Mouse (Mus musculus): ENCODE data around the gene Cers6. TPM values are rescaled to one million over a fixed set of nuclear protein-coding genes. Genes with fewer than 3 reads are reported as not detected.

The Cers6 gene
- polyA plus RNA-seq, 1 experiment from 2014 or later: 55.0 TPM

DNA sequence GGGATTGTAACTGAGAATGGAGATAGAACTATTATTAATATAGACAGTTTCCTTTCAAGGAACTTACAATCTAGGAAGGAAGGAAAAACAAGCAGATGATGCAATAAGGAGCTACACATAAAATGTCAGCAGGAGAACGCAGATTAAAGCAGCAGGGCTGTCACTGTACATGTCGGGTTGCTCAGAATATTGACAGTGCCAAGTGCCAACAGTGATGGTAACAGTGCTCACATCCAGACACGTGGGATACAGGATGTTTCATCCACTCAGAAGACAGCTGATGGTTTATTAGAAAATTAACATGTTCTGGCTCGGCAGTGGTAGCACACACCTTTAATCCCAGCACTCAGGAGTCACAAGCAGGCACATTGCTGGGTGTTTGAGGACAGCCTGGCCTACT lies 255.5 kb downstream of the Cers6 start:
- Histone ChIP-seq H3K4me1 (peaks cover 9% of the 10 kb centered on the region; the same call in 1 of the 2 replicates), H3K9ac (replicated peaks) (no peak overlapping the region), H3K4me2 (replicated peaks) (no peak overlapping the region), H3K4me3 (no peak overlapping the region), H3K27me3 (no peaks in the 10 kb centered on the region), H3K36me3 (peaks cover 6% of the 10 kb centered on the region; the same call in 1 of the 2 replicates), H3K9me3 (no peaks in the 10 kb centered on the region), H3K27ac (replicated peaks) (no peak overlapping the region; the same call in 1 of the 2 replicates)
- ATAC-seq (replicated peaks): peak; percentile 51; the same call in 1 of the 2 replicates
- 57% methylated on average over 4 of the region's 4 CpGs for WGBS

DNA sequence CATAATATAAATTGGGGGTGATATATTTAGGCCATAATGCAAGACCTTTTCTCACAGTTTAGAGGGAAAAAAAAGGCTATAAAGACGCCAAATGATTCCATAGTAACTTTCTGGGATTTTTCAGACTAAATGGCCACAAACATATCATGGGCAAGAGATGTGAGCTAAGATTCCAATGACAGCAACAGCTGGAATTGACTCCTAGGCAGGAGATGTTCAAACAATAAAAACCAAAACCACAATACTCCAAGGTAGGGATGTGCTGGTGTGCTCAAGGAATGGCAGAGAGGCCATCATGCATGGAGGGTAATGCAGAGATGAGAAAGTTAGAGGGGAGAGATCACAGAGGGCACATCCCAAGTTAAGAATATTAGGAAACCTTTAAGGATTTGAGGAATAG lies 257.8 kb downstream of the Cers6 start:
- Histone ChIP-seq H3K4me1 (peaks cover 2% of the 10 kb centered on the region; the same call in 1 of the 2 replicates), H3K9ac (replicated peaks) (no peak overlapping the region), H3K27me3 (no peaks in the 10 kb centered on the region), H3K4me3 (no peak overlapping the region), H3K4me2 (replicated peaks) (no peak overlapping the region), H3K27ac (replicated peaks) (no peak overlapping the region), H3K36me3 (peaks cover 6% of the 10 kb centered on the region; the same call in 1 of the 2 replicates), H3K9me3 (no peaks in the 10 kb centered on the region)
- ATAC-seq (replicated peaks): no peak
- 88% methylated on average over 1 of the region's 1 CpGs for WGBS

GRCm38 (mm10) chr2:69119718-69120117 lies 258.5 kb downstream of the Cers6 start:
- H3K27me3 ChIP-seq: no peaks in the 10 kb centered on the region
- WGBS: 70% methylated on average over 2 of the region's 2 CpGs
- peaks cover 6% of the 10 kb centered on the region; the same call in 1 of the 2 replicates for H3K36me3 ChIP-seq
- no peaks in the 10 kb centered on the region for H3K9me3 ChIP-seq
- no peak overlapping the region for H3K9ac ChIP-seq (replicated peaks)
- H3K4me2 ChIP-seq (replicated peaks): no peak overlapping the region
- H3K4me1 ChIP-seq: no peaks in the 10 kb centered on the region
- no peak overlapping the region for H3K4me3 ChIP-seq
- no peak for ATAC-seq (replicated peaks)
- H3K27ac ChIP-seq (replicated peaks): no peak overlapping the region

GRCm38 (mm10) chr2:69121681-69122080 lies 260.4 kb downstream of the Cers6 start:
- WGBS: 83% methylated on average over 4 of the region's 4 CpGs
- no peaks in the 10 kb centered on the region for H3K27me3 ChIP-seq
- no peaks in the 10 kb centered on the region for H3K36me3 ChIP-seq
- no peak overlapping the region for H3K4me3 ChIP-seq
- no peaks in the 10 kb centered on the region for H3K9me3 ChIP-seq
- H3K4me2 ChIP-seq (replicated peaks): no peak overlapping the region
- no peak overlapping the region for H3K27ac ChIP-seq (replicated peaks)
- no peak for ATAC-seq (replicated peaks)
- peaks cover 5% of the 10 kb centered on the region; the same call in 1 of the 2 replicates for H3K4me1 ChIP-seq
- H3K9ac ChIP-seq (replicated peaks): no peak overlapping the region

GRCm38 (mm10) chr2:69125425-69125824 lies 264.2 kb downstream of the Cers6 start:
- H3K36me3 ChIP-seq: no peaks in the 10 kb centered on the region
- ATAC-seq (replicated peaks): peak; percentile 69
- no peak overlapping the region for H3K4me3 ChIP-seq
- H3K9ac ChIP-seq (replicated peaks): no peak overlapping the region
- peaks cover 5% of the 10 kb centered on the region; the same call in 1 of the 2 replicates for H3K4me1 ChIP-seq
- H3K4me2 ChIP-seq (replicated peaks): no peak overlapping the region
- 36% methylated on average over 3 of the region's 3 CpGs for WGBS
- H3K27ac ChIP-seq (replicated peaks): no peak overlapping the region
- H3K27me3 ChIP-seq: no peaks in the 10 kb centered on the region
- no peaks in the 10 kb centered on the region for H3K9me3 ChIP-seq

DNA sequence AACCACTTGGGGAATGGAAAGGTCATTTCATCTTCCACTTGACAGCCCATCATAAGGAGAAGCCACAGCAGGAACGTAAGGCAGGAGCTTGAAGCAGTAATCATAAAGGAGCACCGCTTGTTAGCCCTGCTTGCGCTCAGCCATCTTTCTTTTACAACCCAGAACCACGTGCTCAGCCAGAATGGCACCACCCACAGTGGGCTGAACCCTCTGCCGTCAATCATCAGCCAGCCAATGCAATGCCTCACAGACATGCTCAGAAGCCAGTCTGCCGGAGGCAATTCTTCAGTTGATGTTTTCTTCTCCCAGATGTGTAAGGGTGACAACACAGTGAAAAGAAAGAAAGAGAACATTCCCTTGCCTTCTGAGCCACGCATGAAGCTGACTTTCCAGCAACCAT lies 267.1 kb downstream of the Cers6 start:
- Histone ChIP-seq H3K4me3 (no peak overlapping the region), H3K27me3 (no peaks in the 10 kb centered on the region), H3K9ac (replicated peaks) (no peak overlapping the region), H3K9me3 (no peaks in the 10 kb centered on the region), H3K36me3 (no peaks in the 10 kb centered on the region), H3K27ac (replicated peaks) (no peak overlapping the region), H3K4me1 (peaks cover 5% of the 10 kb centered on the region; the same call in 1 of the 2 replicates), H3K4me2 (replicated peaks) (no peak overlapping the region)
- ATAC-seq (replicated peaks): no peak
- 85% methylated on average over 7 of the region's 7 CpGs for WGBS

- H3K27me3 ChIP-seq: no peaks in the 10 kb centered on the region
- H3K9me3 ChIP-seq: no peaks in the 10 kb centered on the region
- H3K27ac ChIP-seq (replicated peaks): no peak overlapping the region
- no peak overlapping the region for H3K9ac ChIP-seq (replicated peaks)
- H3K36me3 ChIP-seq: no peaks in the 10 kb centered on the region
- H3K4me1 ChIP-seq: peaks cover 5% of the 10 kb centered on the region; the same call in 1 of the 2 replicates
- ATAC-seq (replicated peaks): peak; percentile 37; the same call in 1 of the 2 replicates
- WGBS: 40% methylated on average over 10 of the region's 10 CpGs
- H3K4me2 ChIP-seq (replicated peaks): no peak overlapping the region
- no peak overlapping the region for H3K4me3 ChIP-seq
These were observed 267.7 kb downstream of the Cers6 start for GRCm38 (mm10) chr2:69128921-69129395.

GRCm38 (mm10) chr2:69129425-69130210 lies 268.4 kb downstream of the Cers6 start:
- no peaks in the 10 kb centered on the region for H3K9me3 ChIP-seq
- peaks cover 5% of the 10 kb centered on the region; the same call in 1 of the 2 replicates for H3K4me1 ChIP-seq
- H3K27ac ChIP-seq (replicated peaks): no peak overlapping the region
- ATAC-seq (replicated peaks): no peak
- no peak overlapping the region for H3K4me3 ChIP-seq
- no peaks in the 10 kb centered on the region for H3K36me3 ChIP-seq
- no peak overlapping the region for H3K4me2 ChIP-seq (replicated peaks)
- no peaks in the 10 kb centered on the region for H3K27me3 ChIP-seq
- H3K9ac ChIP-seq (replicated peaks): no peak overlapping the region
- WGBS: 79% methylated on average over 7 of the region's 7 CpGs

DNA sequence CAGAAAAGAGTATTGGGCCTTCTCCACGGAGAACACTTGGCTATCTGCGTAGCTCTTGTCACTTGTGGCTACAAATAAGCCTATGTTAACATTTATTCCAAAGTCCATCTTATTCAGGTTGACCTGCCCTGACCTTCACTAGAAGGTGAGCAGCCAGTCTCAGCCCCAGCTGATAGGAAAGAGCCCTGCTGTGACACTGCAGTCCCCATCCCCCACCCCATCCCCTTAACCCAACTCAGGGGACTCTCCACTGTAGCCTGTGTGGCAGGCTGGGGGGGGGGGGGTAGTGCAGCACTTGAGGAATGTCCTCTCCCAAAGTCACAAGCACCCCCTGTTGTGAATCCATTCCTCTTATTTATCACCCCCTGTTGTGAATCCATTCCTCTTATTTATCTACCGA lies 270.8 kb downstream of the Cers6 start:
- H3K36me3 ChIP-seq: no peaks in the 10 kb centered on the region
- no peak overlapping the region for H3K4me3 ChIP-seq
- no peaks in the 10 kb centered on the region for H3K27me3 ChIP-seq
- 81% methylated on average over 3 of the region's 3 CpGs for WGBS
- H3K4me1 ChIP-seq: no peaks in the 10 kb centered on the region
- no peak overlapping the region for H3K4me2 ChIP-seq (replicated peaks)
- no peaks in the 10 kb centered on the region for H3K9me3 ChIP-seq
- ATAC-seq (replicated peaks): no peak
- no peak overlapping the region for H3K27ac ChIP-seq (replicated peaks)
- H3K9ac ChIP-seq (replicated peaks): no peak overlapping the region

- WGBS: 64% methylated on average over 5 of the region's 5 CpGs
- no peaks in the 10 kb centered on the region for H3K9me3 ChIP-seq
- H3K9ac ChIP-seq (replicated peaks): no peak overlapping the region
- no peak overlapping the region for H3K4me3 ChIP-seq
- no peaks in the 10 kb centered on the region for H3K27me3 ChIP-seq
- no peak overlapping the region for H3K4me2 ChIP-seq (replicated peaks)
- H3K4me1 ChIP-seq: no peaks in the 10 kb centered on the region
- H3K36me3 ChIP-seq: no peaks in the 10 kb centered on the region
- H3K27ac ChIP-seq (replicated peaks): no peak overlapping the region
- no peak for ATAC-seq (replicated peaks)
These were observed 271.3 kb downstream of the Cers6 start for GRCm38 (mm10) chr2:69132488-69133040.

- no peak for ATAC-seq (replicated peaks)
- H3K4me3 ChIP-seq: no peak overlapping the region
These were observed 272.9 kb downstream of the Cers6 start for GRCm38 (mm10) chr2:69134186-69134585.

DNA sequence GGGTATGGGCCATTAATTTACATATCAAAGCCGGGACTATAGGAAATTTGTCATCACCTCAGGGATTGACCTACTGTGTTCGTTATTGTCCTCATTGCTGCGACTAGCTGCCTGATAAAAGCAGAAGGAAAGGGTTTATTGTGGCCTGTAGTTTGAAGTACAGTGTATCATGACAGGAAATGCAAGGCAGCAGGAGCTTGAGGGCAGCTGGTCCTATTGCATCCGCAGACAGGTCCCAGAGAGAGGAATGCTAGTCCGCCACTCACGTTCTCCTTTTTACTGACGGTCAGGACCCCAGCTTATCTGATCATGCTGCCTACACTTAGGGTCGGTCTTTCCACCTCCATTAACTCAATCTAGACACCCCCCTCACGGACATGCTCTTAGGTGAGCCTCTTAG lies 273.7 kb downstream of the Cers6 start:
- Histone ChIP-seq H3K4me2 (replicated peaks) (no peak overlapping the region), H3K4me3 (no peak overlapping the region), H3K9me3 (no peaks in the 10 kb centered on the region), H3K9ac (replicated peaks) (no peak overlapping the region), H3K27ac (replicated peaks) (no peak overlapping the region; the same call in 1 of the 2 replicates), H3K27me3 (no peaks in the 10 kb centered on the region), H3K36me3 (no peaks in the 10 kb centered on the region), H3K4me1 (no peaks in the 10 kb centered on the region)
- no peak for ATAC-seq (replicated peaks)
- 69% methylated on average over 9 of the region's 9 CpGs for WGBS

More at GRCm38 (mm10) chr2:69134186-69134585, 272.9 kb downstream of the Cers6 start:
- no peak overlapping the region for H3K27ac ChIP-seq (replicated peaks)
- no peak overlapping the region for H3K4me2 ChIP-seq (replicated peaks)
- WGBS: 83% methylated on average over 1 of the region's 1 CpGs
- no peaks in the 10 kb centered on the region for H3K27me3 ChIP-seq
- no peaks in the 10 kb centered on the region for H3K4me1 ChIP-seq
- H3K9me3 ChIP-seq: no peaks in the 10 kb centered on the region
- no peaks in the 10 kb centered on the region for H3K36me3 ChIP-seq
- no peak overlapping the region for H3K9ac ChIP-seq (replicated peaks)

Data from forebrain, embryonic 15.5 days (tissue).